Mouse (Mus musculus): ENCODE results near the gene Masp2. TPM values are rescaled to one million over a fixed set of nuclear protein-coding genes. Genes with fewer than 3 reads are reported as not detected.

Masp2 gene
- polyA plus RNA-seq, 1 experiment = 0.82 TPM

- 71% methylated on average over 10 of the region's 10 CpGs for WGBS
- H3K4me3 ChIP-seq (replicated peaks; ENCODE audit: insufficient read depth, low read depth, low read length) = no peak overlapping the region
- no peak for DNase-seq
- H3K27me3 ChIP-seq (ENCODE audit: control insufficient read depth, insufficient read depth, low read length) = no peaks in the 10 kb centered on the region
- H3K4me1 ChIP-seq (ENCODE audit: control insufficient read depth, insufficient read depth, low read length) = no peaks in the 10 kb centered on the region
- no peak overlapping the region for H3K27ac ChIP-seq (ENCODE audit: insufficient read depth, low read length)
- TF ChIP-seq CTCF (IDR thresholded peaks at IDR 0.05; ENCODE audit: borderline replicate concordance, insufficient read depth, low read depth, low read length) = no peak
- TF ChIP-seq POLR2A (IDR thresholded peaks at IDR 0.05; ENCODE audit: borderline replicate concordance, insufficient read depth, low read length) = no peak
Observed at GRCm38 (mm10) chr4:148603376-148604139, 1.2 kb downstream of the Masp2 start.

GRCm38 (mm10) chr4:148604141-148604540, 1.8 kb downstream of the Masp2 start:
- H3K27ac ChIP-seq (ENCODE audit: insufficient read depth, low read length) = no peak overlapping the region
- H3K4me1 ChIP-seq (ENCODE audit: control insufficient read depth, insufficient read depth, low read length) = no peaks in the 10 kb centered on the region
- WGBS = 72% methylated on average over 7 of the region's 7 CpGs
- no peaks in the 10 kb centered on the region for H3K27me3 ChIP-seq (ENCODE audit: control insufficient read depth, insufficient read depth, low read length)
- no peak for TF ChIP-seq POLR2A (IDR thresholded peaks at IDR 0.05; ENCODE audit: borderline replicate concordance, insufficient read depth, low read length)
- no peak for TF ChIP-seq CTCF (IDR thresholded peaks at IDR 0.05; ENCODE audit: borderline replicate concordance, insufficient read depth, low read depth, low read length)
- H3K4me3 ChIP-seq (replicated peaks; ENCODE audit: insufficient read depth, low read depth, low read length) = no peak overlapping the region
- DNase-seq = no peak

GRCm38 (mm10) chr4:148604541-148605165, 2.3 kb downstream of the Masp2 start:
- WGBS = 42% methylated on average over 3 of the region's 3 CpGs
- TF ChIP-seq CTCF (IDR thresholded peaks at IDR 0.05; ENCODE audit: borderline replicate concordance, insufficient read depth, low read depth, low read length) (peak; percentile 67), POLR2A (IDR thresholded peaks at IDR 0.05; ENCODE audit: borderline replicate concordance, insufficient read depth, low read length) (no peak)
- H3K27ac ChIP-seq (ENCODE audit: insufficient read depth, low read length) = no peak overlapping the region

GRCm38 (mm10) chr4:148607758-148608157, 5.4 kb downstream of the Masp2 start:
- H3K4me3 ChIP-seq (replicated peaks; ENCODE audit: insufficient read depth, low read depth, low read length) = no peak overlapping the region
- 17% methylated on average over 5 of the region's 5 CpGs for WGBS
- no peaks in the 10 kb centered on the region for H3K27me3 ChIP-seq (ENCODE audit: control insufficient read depth, insufficient read depth, low read length)
- H3K27ac ChIP-seq (ENCODE audit: insufficient read depth, low read length) = no peak overlapping the region
- TF ChIP-seq POLR2A (IDR thresholded peaks at IDR 0.05; ENCODE audit: borderline replicate concordance, insufficient read depth, low read length) = no peak
- peak; percentile 74 for TF ChIP-seq CTCF (IDR thresholded peaks at IDR 0.05; ENCODE audit: borderline replicate concordance, insufficient read depth, low read depth, low read length)
- H3K4me1 ChIP-seq (ENCODE audit: control insufficient read depth, insufficient read depth, low read length) = no peaks in the 10 kb centered on the region; the same call in 1 of the 2 replicates
- DNase-seq = peak; percentile 65 to 75

More at GRCm38 (mm10) chr4:148604541-148605165, 2.3 kb downstream of the Masp2 start:
- peak; percentile 54 to 56 for DNase-seq
- no peaks in the 10 kb centered on the region for H3K27me3 ChIP-seq (ENCODE audit: control insufficient read depth, insufficient read depth, low read length)
- no peak overlapping the region for H3K4me3 ChIP-seq (replicated peaks; ENCODE audit: insufficient read depth, low read depth, low read length)
- no peaks in the 10 kb centered on the region for H3K4me1 ChIP-seq (ENCODE audit: control insufficient read depth, insufficient read depth, low read length)

- WGBS = 82% methylated on average over 5 of the region's 5 CpGs
- Histone ChIP-seq H3K27me3 (ENCODE audit: control insufficient read depth, insufficient read depth, low read length) (no peaks in the 10 kb centered on the region), H3K4me3 (replicated peaks; ENCODE audit: insufficient read depth, low read depth, low read length) (no peak overlapping the region), H3K27ac (ENCODE audit: insufficient read depth, low read length) (no peak overlapping the region), H3K4me1 (ENCODE audit: control insufficient read depth, insufficient read depth, low read length) (no peaks in the 10 kb centered on the region; the same call in 1 of the 2 replicates)
- no peak for DNase-seq
- TF ChIP-seq POLR2A (IDR thresholded peaks at IDR 0.05; ENCODE audit: borderline replicate concordance, insufficient read depth, low read length) = no peak
- no peak for TF ChIP-seq CTCF (IDR thresholded peaks at IDR 0.05; ENCODE audit: borderline replicate concordance, insufficient read depth, low read depth, low read length)
Observed at GRCm38 (mm10) chr4:148609805-148610204, 7.5 kb downstream of the Masp2 start.

- TF ChIP-seq POLR2A (IDR thresholded peaks at IDR 0.05; ENCODE audit: borderline replicate concordance, insufficient read depth, low read length) = no peak
- TF ChIP-seq CTCF (IDR thresholded peaks at IDR 0.05; ENCODE audit: borderline replicate concordance, insufficient read depth, low read depth, low read length) = no peak
- no peak for DNase-seq
- 62% methylated on average over 5 of the region's 5 CpGs for WGBS
- Histone ChIP-seq H3K27me3 (ENCODE audit: control insufficient read depth, insufficient read depth, low read length) (no peaks in the 10 kb centered on the region), H3K4me1 (ENCODE audit: control insufficient read depth, insufficient read depth, low read length) (no peaks in the 10 kb centered on the region; the same call in 1 of the 2 replicates), H3K27ac (ENCODE audit: insufficient read depth, low read length) (no peak overlapping the region), H3K4me3 (replicated peaks; ENCODE audit: insufficient read depth, low read depth, low read length) (no peak overlapping the region)
Observed at GRCm38 (mm10) chr4:148610631-148611364, 8.4 kb downstream of the Masp2 start.

- no peak for DNase-seq
- Histone ChIP-seq H3K4me3 (replicated peaks; ENCODE audit: insufficient read depth, low read depth, low read length) (no peak overlapping the region), H3K4me1 (ENCODE audit: control insufficient read depth, insufficient read depth, low read length) (no peaks in the 10 kb centered on the region; the same call in 1 of the 2 replicates), H3K27me3 (ENCODE audit: control insufficient read depth, insufficient read depth, low read length) (no peaks in the 10 kb centered on the region), H3K27ac (ENCODE audit: insufficient read depth, low read length) (no peak overlapping the region)
- TF ChIP-seq CTCF (IDR thresholded peaks at IDR 0.05; ENCODE audit: borderline replicate concordance, insufficient read depth, low read depth, low read length) = no peak
- no peak for TF ChIP-seq POLR2A (IDR thresholded peaks at IDR 0.05; ENCODE audit: borderline replicate concordance, insufficient read depth, low read length)
- WGBS = 25% methylated on average over 4 of the region's 4 CpGs
Observed at GRCm38 (mm10) chr4:148612557-148612956, 10.2 kb downstream of the Masp2 start.
